Mouse (Mus musculus) cerebellum, adult 2 months (tissue): ENCODE data around the gene Mast3.

Source experiments
- CTCF ChIP-seq: fragments of 200-500 bp; IDR thresholded peaks from 2 replicates; pipeline ENCODE4 v1.5.1; 2011; ENCODE audit warnings: low read depth, mild to moderate bottlenecking, control low read depth, low read length, moderate library complexity, borderline replicate concordance; ENCODE audit not compliant: insufficient read depth
- POLR2A ChIP-seq: fragments of 200-500 bp; IDR thresholded peaks from 2 replicates; pipeline ENCODE4 v1.6.1; 2011; ENCODE audit warnings: low read length, control low read depth, borderline replicate concordance; ENCODE audit not compliant: insufficient read depth

- no peak for TF ChIP-seq CTCF
- TF ChIP-seq POLR2A, result peak; percentile 13; the same call in 1 of the 2 replicates
These were observed 12.7 kb downstream of the Mast3 start for GRCm38 (mm10) chr8:70791975-70792691.
